Mouse (Mus musculus) intestine, embryonic 15.5 days (tissue): ENCODE results near the gene Nudt15. TPM values are rescaled to one million over a fixed set of nuclear protein-coding genes. Genes with fewer than 3 reads are reported as not detected.
A peak's percentile ranks its signal among the peaks of the same experiment; 100 is the strongest.
"Not testable (repeated sequence)": the region's sequence is repeated elsewhere in the genome, so short reads cannot be mapped to it uniquely, and the experiment has no call there.

Experiments
- ATAC-seq: fragments of 200-750 bp; cut with Nextera tagmentation; 2 replicates; pipeline ENCODE4 v1.8.0; 2017; ENCODE audit warnings: moderate TSS enrichment, moderate library complexity
- H3K27ac ChIP-seq: fragments of 300-500 bp; sonication (generic); 2 replicates; pipeline ENCODE4 v1.5.1; 2015; ENCODE audit warnings: mild to moderate bottlenecking, inconsistent platforms
- H3K27me3 ChIP-seq: fragments of 300-500 bp; sonication (generic); replicated peaks from 2 replicates; pipeline ENCODE4 v1.6.1; 2015; ENCODE audit warnings: inconsistent platforms
- H3K36me3 ChIP-seq: fragments of 300-500 bp; sonication (generic); 2 replicates; pipeline ENCODE4 v1.6.1; 2015; ENCODE audit warnings: inconsistent platforms
- H3K4me1 ChIP-seq: fragments of 300-500 bp; sonication (generic); replicated peaks from 2 replicates; pipeline ENCODE4 v1.6.1; 2015; ENCODE audit warnings: inconsistent platforms
- H3K4me2 ChIP-seq: fragments of 300-500 bp; sonication (generic); replicated peaks from 2 replicates; pipeline ENCODE4 v1.6.1; 2015; ENCODE audit warnings: mild to moderate bottlenecking, inconsistent platforms
- H3K4me3 ChIP-seq: fragments of 300-500 bp; sonication (generic); replicated peaks from 2 replicates; pipeline ENCODE4 v1.5.1; 2015; ENCODE audit warnings: inconsistent platforms
- H3K9ac ChIP-seq: fragments of 300-500 bp; sonication (generic); 2 replicates; pipeline ENCODE4 v1.6.1; 2015; ENCODE audit warnings: inconsistent platforms
- H3K9me3 ChIP-seq: fragments of 300-500 bp; sonication (generic); 2 replicates; pipeline ENCODE4 v1.6.1; 2016; ENCODE audit warnings: inconsistent platforms
- WGBS: fragments of 180-500 bp; shearing (Covaris S2); methylation state at CpG from one replicate; pipeline ENCODE4 v1.1.7; 2015; 5-methylcytosine and 5-hydroxymethylcytosine counted together
- polyA plus RNA-seq: library from polyadenylated mRNA; unstranded; fragments of >200 nt; fragmentation: Nextera tagmentation; extraction: Ambion mirVana; gene quantifications from 2 replicates; pipeline ENCODE4 v1.2.1, GENCODE M21; 2015

The Nudt15 gene
- 6.3 and 6.7 TPM in 2 replicates for polyA plus RNA-seq

GRCm38 (mm10) chr14:73548051-73548450, at the start of gene Nudt15:
Gene Nudt15 (minus strand): TSS chr14:73548242.
- Histone ChIP-seq H3K4me3 (no peak within 1 kb of the TSS), H3K27me3 (no peaks in the 10 kb centered on the region), H3K4me2 (no peak within 1 kb of the TSS), H3K9me3 (no peaks in the 10 kb centered on the region), H3K4me1 (no peaks in the 10 kb centered on the region; the same call in 1 of the 2 replicates), H3K27ac (no peak within 1 kb of the TSS), H3K36me3 (no peaks in the 10 kb centered on the region), H3K9ac (no peak within 1 kb of the TSS)
- 86% methylated on average over 3 of the region's 3 CpGs for WGBS
- ATAC-seq = no peak

- 81% methylated on average over 1 of the region's 1 CpGs for WGBS
- Histone ChIP-seq H3K9me3 (no peaks in the 10 kb centered on the region), H3K9ac (no peak overlapping the region), H3K4me1 (no peaks in the 10 kb centered on the region), H3K27me3 (no peaks in the 10 kb centered on the region), H3K27ac (no peak overlapping the region), H3K4me3 (no peak overlapping the region), H3K4me2 (no peak overlapping the region), H3K36me3 (peaks cover 5% of the 10 kb centered on the region)
- no peak for ATAC-seq
Measured at GRCm38 (mm10) chr14:73592166-73592565, 44.1 kb upstream of the Nudt15 start.

GRCm38 (mm10) chr14:73588080-73588479, 40.0 kb upstream of the Nudt15 start:
- Histone ChIP-seq H3K27ac (no peak overlapping the region), H3K27me3 (no peaks in the 10 kb centered on the region), H3K4me2 (no peak overlapping the region), H3K9me3 (no peaks in the 10 kb centered on the region), H3K36me3 (no peaks in the 10 kb centered on the region), H3K4me3 (no peak overlapping the region), H3K9ac (no peak overlapping the region), H3K4me1 (no peaks in the 10 kb centered on the region)
- 75% methylated on average over 1 of the region's 1 CpGs for WGBS
- ATAC-seq = no peak

- no peak overlapping the region for H3K4me3 ChIP-seq
- no peak for ATAC-seq
- H3K36me3 ChIP-seq = peaks cover 25% of the 10 kb centered on the region
- H3K9me3 ChIP-seq = no peaks in the 10 kb centered on the region
- no peak overlapping the region for H3K4me2 ChIP-seq
- no peaks in the 10 kb centered on the region for H3K27me3 ChIP-seq
- H3K4me1 ChIP-seq = no peaks in the 10 kb centered on the region
- H3K9ac ChIP-seq = no peak overlapping the region
- H3K27ac ChIP-seq = no peak overlapping the region
Measured at GRCm38 (mm10) chr14:73576336-73576735, 28.3 kb upstream of the Nudt15 start.

- ATAC-seq = 0 out of 2 replicates have a peak, but pooled peaks have one; percentile 48
- H3K4me1 ChIP-seq = no peaks in the 10 kb centered on the region
- H3K27ac ChIP-seq = no peak overlapping the region
- H3K9me3 ChIP-seq = no peaks in the 10 kb centered on the region
- peaks cover 22% of the 10 kb centered on the region for H3K36me3 ChIP-seq
- no peaks in the 10 kb centered on the region for H3K27me3 ChIP-seq
- H3K9ac ChIP-seq = no peak overlapping the region
- H3K4me2 ChIP-seq = no peak overlapping the region
- WGBS = 85% methylated on average over 5 of the region's 5 CpGs
- no peak overlapping the region for H3K4me3 ChIP-seq
Measured at GRCm38 (mm10) chr14:73574053-73574452, 26.0 kb upstream of the Nudt15 start.

- H3K27me3 ChIP-seq = no peaks in the 10 kb centered on the region
- no peak overlapping the region for H3K27ac ChIP-seq
- no peak overlapping the region for H3K9ac ChIP-seq
- H3K4me3 ChIP-seq = no peak overlapping the region
- peaks cover 13% of the 10 kb centered on the region; the same call in 1 of the 2 replicates for H3K36me3 ChIP-seq
- H3K4me2 ChIP-seq = no peak overlapping the region
- H3K9me3 ChIP-seq = no peaks in the 10 kb centered on the region
- H3K4me1 ChIP-seq = no peaks in the 10 kb centered on the region
- 70% methylated on average over 4 of the region's 4 CpGs for WGBS
- peak; percentile 94 for ATAC-seq
Measured at GRCm38 (mm10) chr14:73571143-73571542, 23.1 kb upstream of the Nudt15 start.

GRCm38 (mm10) chr14:73569831-73570230, 21.8 kb upstream of the Nudt15 start:
- H3K4me3 ChIP-seq, H3K9me3 ChIP-seq, H3K36me3 ChIP-seq, H3K27ac ChIP-seq, H3K27me3 ChIP-seq, ATAC-seq, H3K4me1 ChIP-seq, H3K4me2 ChIP-seq, H3K9ac ChIP-seq: not testable (repeated sequence)
- 87% methylated on average over 4 of the region's 4 CpGs for WGBS

- under 1% methylated on average over 10 of the region's 10 CpGs for WGBS
- H3K4me2 ChIP-seq = peak overlapping the region; percentile 64
- peaks cover 5% of the 10 kb centered on the region for H3K4me1 ChIP-seq
- H3K9me3 ChIP-seq = no peaks in the 10 kb centered on the region
- peak overlapping the region; percentile 74 for H3K4me3 ChIP-seq
- peak; percentile 65 for ATAC-seq
- no peaks in the 10 kb centered on the region for H3K36me3 ChIP-seq
- H3K9ac ChIP-seq = peak overlapping the region; percentile 97
- peak overlapping the region; percentile 79 for H3K27ac ChIP-seq
- H3K27me3 ChIP-seq = no peaks in the 10 kb centered on the region
Measured at GRCm38 (mm10) chr14:73553122-73553696, 5.2 kb upstream of the Nudt15 start.

- Histone ChIP-seq H3K27me3 (no peaks in the 10 kb centered on the region), H3K4me3 (peak overlapping the region; percentile 74)
- WGBS = 4% methylated on average over 59 of the region's 61 CpGs
Measured at GRCm38 (mm10) chr14:73552341-73553121, 4.5 kb upstream of the Nudt15 start.

GRCm38 (mm10) chr14:73551164-73551563, 3.1 kb upstream of the Nudt15 start:
- H3K4me3 ChIP-seq = no peak overlapping the region
- ATAC-seq = no peak
- WGBS = 83% methylated on average over 6 of the region's 6 CpGs
- H3K27me3 ChIP-seq = no peaks in the 10 kb centered on the region
- no peak overlapping the region for H3K4me2 ChIP-seq
- H3K9ac ChIP-seq = no peak overlapping the region
- no peaks in the 10 kb centered on the region for H3K9me3 ChIP-seq
- no peak overlapping the region for H3K27ac ChIP-seq
- H3K36me3 ChIP-seq = no peaks in the 10 kb centered on the region
- H3K4me1 ChIP-seq = peaks cover 5% of the 10 kb centered on the region

More at GRCm38 (mm10) chr14:73552341-73553121, 4.5 kb upstream of the Nudt15 start:
- Histone ChIP-seq H3K9ac (peak overlapping the region; percentile 97), H3K4me2 (peak overlapping the region; percentile 64), H3K9me3 (no peaks in the 10 kb centered on the region), H3K4me1 (peaks cover 5% of the 10 kb centered on the region), H3K27ac (peak overlapping the region; percentile 79), H3K36me3 (no peaks in the 10 kb centered on the region)
- ATAC-seq = peak; percentile 98

GRCm38 (mm10) chr14:73550732-73551131, 2.7 kb upstream of the Nudt15 start:
- H3K4me3 ChIP-seq = no peak overlapping the region
- no peak overlapping the region for H3K4me2 ChIP-seq
- no peak for ATAC-seq
- no peak overlapping the region for H3K27ac ChIP-seq
- no peak overlapping the region for H3K9ac ChIP-seq
- WGBS = 62% methylated on average over 8 of the region's 8 CpGs
- no peaks in the 10 kb centered on the region for H3K27me3 ChIP-seq
- no peaks in the 10 kb centered on the region for H3K9me3 ChIP-seq
- no peaks in the 10 kb centered on the region for H3K36me3 ChIP-seq
- H3K4me1 ChIP-seq = peaks cover 5% of the 10 kb centered on the region

- 54% methylated on average over 3 of the region's 3 CpGs for WGBS
- Histone ChIP-seq H3K9me3 (no peaks in the 10 kb centered on the region), H3K4me1 (peaks cover 5% of the 10 kb centered on the region), H3K27ac (no peak overlapping the region), H3K27me3 (no peaks in the 10 kb centered on the region), H3K9ac (no peak overlapping the region), H3K36me3 (no peaks in the 10 kb centered on the region), H3K4me3 (no peak overlapping the region), H3K4me2 (no peak overlapping the region)
- no peak for ATAC-seq
Measured at GRCm38 (mm10) chr14:73550291-73550690, 2.2 kb upstream of the Nudt15 start.

- Histone ChIP-seq H3K4me3 (no peak overlapping the region), H3K36me3 (no peaks in the 10 kb centered on the region), H3K9me3 (no peaks in the 10 kb centered on the region), H3K9ac (no peak overlapping the region), H3K4me2 (no peak overlapping the region), H3K4me1 (no peaks in the 10 kb centered on the region; the same call in 1 of the 2 replicates), H3K27me3 (no peaks in the 10 kb centered on the region), H3K27ac (no peak overlapping the region)
- ATAC-seq = no peak
- 64% methylated on average over 4 of the region's 4 CpGs for WGBS
Measured at GRCm38 (mm10) chr14:73547034-73547433, 1.0 kb downstream of the Nudt15 start.
